Mouse (Mus musculus): ENCODE results near the gene Traf4. TPM values are rescaled to one million over a fixed set of nuclear protein-coding genes. Genes with fewer than 3 reads are reported as not detected.

Traf4 gene
- total and polyA plus RNA-seq, 3 experiments: 34.4 to 42.0 TPM; not detected in 1

- Histone ChIP-seq H3K9ac (ENCODE audit: control insufficient read depth, low read depth, low read length, poor library complexity, severe bottlenecking) (no peak overlapping the region), H3K79me2 (ENCODE audit: control insufficient read depth, insufficient read depth, low read length, poor library complexity) (no peaks in the 10 kb centered on the region), H3K27me3 (ENCODE audit: control insufficient read depth in 1 of 2, insufficient read depth in 2 of 2, low read length in 2 of 2) (no peaks in the 10 kb centered on the region), H3K36me3 (ENCODE audit: control insufficient read depth in 1 of 2, insufficient read depth in 2 of 2, low read length in 2 of 2) (peaks cover 0 to 47% of the 10 kb centered on the region in 2 experiments; a peak in 2 of 4 replicates), H3K9me3 (replicated peaks; ENCODE audit: insufficient read depth, low read length) (no peaks in the 10 kb centered on the region), H3K4me1 (ENCODE audit: control insufficient read depth in 1 of 2, insufficient read depth in 2 of 2, low read length in 2 of 2) (no peaks in the 10 kb centered on the region), H3K27ac (ENCODE audit: control insufficient read depth, low read depth, low read length) (no peak overlapping the region), H3K4me3 (ENCODE audit: control insufficient read depth in 1 of 2, insufficient read depth in 1 of 2, low read depth in 2 of 2, low read length in 2 of 2) (no peak overlapping the region)
- DNase-seq (ENCODE audit: low read depth, low spot score): no peak
- TF ChIP-seq POLR2AphosphoS2 (IDR thresholded peaks at IDR 0.05; ENCODE audit: low read length): no peak
- TF ChIP-seq MAX (IDR thresholded peaks at IDR 0.05; ENCODE audit: low read length): no peak
- TF ChIP-seq ZC3H11A (IDR thresholded peaks at IDR 0.05; ENCODE audit: low read depth, low read length): no peak
Observed at GRCm38 (mm10) chr11:78210615-78211014, 45.2 kb upstream of the Traf4 start.

- H3K9me3 ChIP-seq (replicated peaks; ENCODE audit: insufficient read depth, low read length): no peaks in the 10 kb centered on the region
- H3K4me3 ChIP-seq (ENCODE audit: control insufficient read depth in 1 of 2, insufficient read depth in 1 of 2, low read depth in 2 of 2, low read length in 2 of 2): no peak overlapping the region
- H3K27ac ChIP-seq (ENCODE audit: control insufficient read depth, low read depth, low read length): no peak overlapping the region
Observed at GRCm38 (mm10) chr11:78209886-78210285, 44.5 kb upstream of the Traf4 start.

GRCm38 (mm10) chr11:78207190-78207589 is 41.8 kb upstream of the Traf4 start:
- DNase-seq (ENCODE audit: low read depth, low spot score): no peak
- H3K4me1 ChIP-seq (ENCODE audit: control insufficient read depth in 1 of 2, insufficient read depth in 2 of 2, low read length in 2 of 2): no peaks in the 10 kb centered on the region
- H3K79me2 ChIP-seq (ENCODE audit: control insufficient read depth, insufficient read depth, low read length, poor library complexity): no peaks in the 10 kb centered on the region
- H3K27me3 ChIP-seq (ENCODE audit: control insufficient read depth in 1 of 2, insufficient read depth in 2 of 2, low read length in 2 of 2): no peaks in the 10 kb centered on the region
- no peaks in the 10 kb centered on the region for H3K9me3 ChIP-seq (replicated peaks; ENCODE audit: insufficient read depth, low read length)
- H3K4me3 ChIP-seq (ENCODE audit: control insufficient read depth in 1 of 2, insufficient read depth in 1 of 2, low read depth in 2 of 2, low read length in 2 of 2): no peak overlapping the region
- no peak for TF ChIP-seq UBTF (IDR thresholded peaks at IDR 0.05; ENCODE audit: borderline replicate concordance, insufficient read depth, low read depth, low read length)
- no peak for TF ChIP-seq MAFK (IDR thresholded peaks at IDR 0.05; ENCODE audit: borderline replicate concordance, low read depth, low read length)
- TF ChIP-seq E2F4 (IDR thresholded peaks at IDR 0.05; ENCODE audit: borderline replicate concordance, low read depth, low read length): no peak
- TF ChIP-seq ETS1 (IDR thresholded peaks at IDR 0.05; ENCODE audit: low read depth, low read length): no peak
- TF ChIP-seq SIN3A (IDR thresholded peaks at IDR 0.05; ENCODE audit: low read length): no peak
- H3K9ac ChIP-seq (ENCODE audit: control insufficient read depth, low read depth, low read length, poor library complexity, severe bottlenecking): no peak overlapping the region
- peaks cover 0 to 32% of the 10 kb centered on the region in 2 experiments; a peak in 2 of 4 replicates for H3K36me3 ChIP-seq (ENCODE audit: control insufficient read depth in 1 of 2, insufficient read depth in 2 of 2, low read length in 2 of 2)
- no peak overlapping the region for H3K27ac ChIP-seq (ENCODE audit: control insufficient read depth, low read depth, low read length)

More at GRCm38 (mm10) chr11:78209886-78210285, 44.5 kb upstream of the Traf4 start:
- DNase-seq (ENCODE audit: low read depth, low spot score): no peak
- no peaks in the 10 kb centered on the region for H3K4me1 ChIP-seq (ENCODE audit: control insufficient read depth in 1 of 2, insufficient read depth in 2 of 2, low read length in 2 of 2)
- H3K79me2 ChIP-seq (ENCODE audit: control insufficient read depth, insufficient read depth, low read length, poor library complexity): no peaks in the 10 kb centered on the region
- H3K9ac ChIP-seq (ENCODE audit: control insufficient read depth, low read depth, low read length, poor library complexity, severe bottlenecking): no peak overlapping the region
- H3K36me3 ChIP-seq (ENCODE audit: control insufficient read depth in 1 of 2, insufficient read depth in 2 of 2, low read length in 2 of 2): peaks cover 0 to 47% of the 10 kb centered on the region in 2 experiments; a peak in 2 of 4 replicates
- no peak for TF ChIP-seq MEF2A (IDR thresholded peaks at IDR 0.05; ENCODE audit: extremely low read depth, insufficient replicate concordance, low read depth, low read length, poor library complexity, severe bottlenecking)
- TF ChIP-seq EP300 (IDR thresholded peaks at IDR 0.05; ENCODE audit: low read depth in 1 of 2, low read length in 2 of 2): no peak
- no peak for TF ChIP-seq RCOR1 (IDR thresholded peaks at IDR 0.05; ENCODE audit: low read depth, low read length)
- H3K27me3 ChIP-seq (ENCODE audit: control insufficient read depth in 1 of 2, insufficient read depth in 2 of 2, low read length in 2 of 2): no peaks in the 10 kb centered on the region
